Comparison of ENCODE assay signal across 11 mouse cellular contexts in genomic region chr10:75054125-75054524, GRCm38 (mm10). TPM values are rescaled to one million over a fixed set of nuclear protein-coding genes. Genes with fewer than 3 reads are reported as not detected.
A peak's percentile ranks its signal among the peaks of the same experiment; 100 is the strongest.
DNase-seq lines count a peak whose midpoint lies in the region; ATAC-seq and TF ChIP-seq lines count a peak whose summit lies in the region.
"Had no signal": no experiment of that assay in that cellular context is flagged by ENCODE, and none has a peak within 500 bp of the region (broad histone marks: within the 10 kb centered on the region; RNA-seq: fewer than 3 reads in every experiment).

No protein-coding gene starts in this region.

- no peak overlapping the region for H3K4me2 ChIP-seq in heart, embryonic 12.5 days
- no peak overlapping the region for H3K4me2 ChIP-seq in lung, postnatal 0 days (replicated peaks; ENCODE audit: low read depth, low read length)
- H3K4me2 ChIP-seq: midbrain, embryonic 12.5 days had no signal

- H3K9ac ChIP-seq in heart, embryonic 12.5 days: no peak overlapping the region
- no peak overlapping the region for H3K9ac ChIP-seq in lung, postnatal 0 days (replicated peaks; ENCODE audit: low read depth)
- H3K9ac ChIP-seq: midbrain, embryonic 12.5 days had no signal

- H3K27me3 ChIP-seq in heart, embryonic 12.5 days (replicated peaks): peaks cover 4% of the 10 kb centered on the region
- no peaks in the 10 kb centered on the region for H3K27me3 ChIP-seq in lung, postnatal 0 days (replicated peaks; ENCODE audit: insufficient read depth, low read length)
- H3K27me3 ChIP-seq in embryonic facial prominence, embryonic 10.5 days (replicated peaks; ENCODE audit: low read depth, poor library complexity, severe bottlenecking): peaks cover 11% of the 10 kb centered on the region; the same call in 1 of the 2 replicates

- peak; percentile 52 for ATAC-seq in heart, embryonic 12.5 days (ENCODE audit: insufficient number of reproducible peaks, low FRiP score)
- peak; percentile 75 for ATAC-seq in lung, postnatal 0 days

- no peaks in the 10 kb centered on the region for H3K9me3 ChIP-seq in heart, embryonic 12.5 days (replicated peaks)
- H3K9me3 ChIP-seq in lung, postnatal 0 days (ENCODE audit: low read length): no peaks in the 10 kb centered on the region
- no peaks in the 10 kb centered on the region for H3K9me3 ChIP-seq in embryonic facial prominence, embryonic 10.5 days
- H3K9me3 ChIP-seq: midbrain, embryonic 12.5 days had no signal

- no peak for TF ChIP-seq CTCF in gastrocnemius, adult 2 months (IDR thresholded peaks at IDR 0.05)
- no peak for TF ChIP-seq CTCF in lung, postnatal 0 days (IDR thresholded peaks at IDR 0.05)

- no peak overlapping the region for H3K27ac ChIP-seq in gastrocnemius, adult 2 months
- peak overlapping the region; percentile 9; the same call in 1 of the 2 replicates for H3K27ac ChIP-seq in heart, embryonic 12.5 days (ENCODE audit: poor library complexity, severe bottlenecking)
- 0 out of 2 replicates have a peak overlapping the region, but pooled peaks have one; percentile 26 for H3K27ac ChIP-seq in lung, postnatal 0 days (ENCODE audit: low read length)
- H3K27ac ChIP-seq in embryonic facial prominence, embryonic 10.5 days (replicated peaks): no peak overlapping the region
- H3K27ac ChIP-seq: left cerebral cortex, adult 2 months; midbrain, embryonic 12.5 days had no signal

- DNase-seq in gastrocnemius, adult 2 months: peak; percentile 51
- DNase-seq in gastrocnemius, adult 8-10 months (ENCODE audit: low spot score in 2 of 2): no peak
- DNase-seq in MN1 (ENCODE audit: low spot score): peak; percentile 70
- peak; percentile 61 for DNase-seq in lung, postnatal 0 days (ENCODE audit: low spot score)
- DNase-seq in embryonic facial prominence, embryonic 10.5 days (ENCODE audit: low spot score): no peak
- DNase-seq in thymus, postnatal 14 days: no peak
- no peak for DNase-seq in kidney, postnatal 10 days

- peaks cover 23% of the 10 kb centered on the region for H3K4me1 ChIP-seq in heart, embryonic 12.5 days (replicated peaks)
- H3K4me1 ChIP-seq in lung, postnatal 0 days (ENCODE audit: insufficient read depth, low read depth, low read length): no peaks in the 10 kb centered on the region
- peaks cover 27% of the 10 kb centered on the region for H3K4me1 ChIP-seq in embryonic facial prominence, embryonic 10.5 days

- intact Hi-C loops in gastrocnemius, adult 2 months (cut with DNase I): no loop called here

- WGBS in heart, embryonic 12.5 days: 17% methylated on average over 6 of the region's 6 CpGs
- 38% methylated on average over 6 of the region's 6 CpGs for WGBS in lung, postnatal 0 days
- 73% methylated on average over 6 of the region's 6 CpGs for WGBS in embryonic facial prominence, embryonic 10.5 days

- no peak overlapping the region for H3K4me3 ChIP-seq in gastrocnemius, adult 2 months
- H3K4me3 ChIP-seq in heart, embryonic 12.5 days: no peak overlapping the region
- no peak overlapping the region for H3K4me3 ChIP-seq in lung, postnatal 0 days (ENCODE audit: low read depth, low read length)
- H3K4me3 ChIP-seq in embryonic facial prominence, embryonic 10.5 days: no peak overlapping the region
- H3K4me3 ChIP-seq: left cerebral cortex, adult 2 months; midbrain, embryonic 12.5 days had no signal

- peak; percentile 47; the same call in 1 of the 2 replicates for TF ChIP-seq EP300 in lung, postnatal 0 days (IDR thresholded peaks at IDR 0.05)

- no peaks in the 10 kb centered on the region for H3K36me3 ChIP-seq in heart, embryonic 12.5 days
- H3K36me3 ChIP-seq in lung, postnatal 0 days (ENCODE audit: insufficient read depth, low read length): no peaks in the 10 kb centered on the region
- peaks cover 5% of the 10 kb centered on the region; the same call in 1 of the 2 replicates for H3K36me3 ChIP-seq in embryonic facial prominence, embryonic 10.5 days (replicated peaks)
- H3K36me3 ChIP-seq: midbrain, embryonic 12.5 days had no signal

RNA-seq across cellular contexts. Expression of gene Bcr, which starts 6.3 kb away (rescaled TPM):
- total RNA-seq in gastrocnemius, adult 2 months (2021): 1 to 10 TPM; 4.1 to 5.1 TPM
- total RNA-seq in gastrocnemius, adult 8-10 months (2022): 1 to 10 TPM; 3.5 to 5.5 (median 4.7) TPM
- polyA plus RNA-seq in heart, embryonic 12.5 days (2016; fragmentation: Nextera tagmentation; extraction: Ambion mirVana): 21.9 and 23.7 TPM in 2 replicates
- 16.5 and 20.2 TPM in 2 replicates for polyA plus RNA-seq in lung, postnatal 0 days (2015; fragmentation: Nextera tagmentation; extraction: Ambion mirVana)
- polyA plus RNA-seq in embryonic facial prominence, embryonic 10.5 days (2016; fragmentation: Nextera tagmentation; extraction: Ambion mirVana): 8.1 and 9.1 TPM in 2 replicates

RNA-seq across cellular contexts. Expression of gene Rab36, which starts 17.3 kb away (rescaled TPM):
- total RNA-seq in gastrocnemius, adult 2 months (2021): under 1 TPM; 0.47 to 0.59 TPM
- 1 to 10 TPM in 1 of 4 experiments, under 1 TPM in 3; 0.10 to 1.0 (median 0.19) TPM for total RNA-seq in gastrocnemius, adult 8-10 months (2022)
- 4.3 and 4.8 TPM in 2 replicates for polyA plus RNA-seq in heart, embryonic 12.5 days (2016; fragmentation: Nextera tagmentation; extraction: Ambion mirVana)
- polyA plus RNA-seq in lung, postnatal 0 days (2015; fragmentation: Nextera tagmentation; extraction: Ambion mirVana): 4.7 and 6.1 TPM in 2 replicates
- polyA plus RNA-seq in embryonic facial prominence, embryonic 10.5 days (2016; fragmentation: Nextera tagmentation; extraction: Ambion mirVana): 10.5 and 13.1 TPM in 2 replicates

RNA-seq across cellular contexts. Expression of gene Rsph14, which starts 21.7 kb away (rescaled TPM):
- total RNA-seq in gastrocnemius, adult 2 months (2021): not detected
- not detected for total RNA-seq in gastrocnemius, adult 8-10 months (2022)
- polyA plus RNA-seq in heart, embryonic 12.5 days (2016; fragmentation: Nextera tagmentation; extraction: Ambion mirVana): not detected in 2 replicates
- polyA plus RNA-seq in lung, postnatal 0 days (2015; fragmentation: Nextera tagmentation; extraction: Ambion mirVana): 8.8 and 8.9 TPM in 2 replicates
- polyA plus RNA-seq in embryonic facial prominence, embryonic 10.5 days (2016; fragmentation: Nextera tagmentation; extraction: Ambion mirVana): not detected in 2 replicates
- total RNA-seq: left cerebral cortex, adult 2 months had no signal
- polyA plus RNA-seq: midbrain, embryonic 12.5 days; stomach, embryonic 14.5 days had no signal

Comparison
In these comparisons a context has a peak if more than half of its experiments do, and no peak if none do; other contexts are left out.
1. DNase-seq: peak in gastrocnemius, adult 2 months (single experiment), MN1 (single experiment) and lung, postnatal 0 days (single experiment); none in gastrocnemius, adult 8-10 months (0 of 2), embryonic facial prominence, embryonic 10.5 days (single experiment), thymus, postnatal 14 days (single experiment) and kidney, postnatal 10 days (single experiment).
2. H3K27ac ChIP-seq: peak in heart, embryonic 12.5 days (single experiment) and lung, postnatal 0 days (single experiment); none in gastrocnemius, adult 2 months (single experiment) and embryonic facial prominence, embryonic 10.5 days (single experiment).